Mouse (Mus musculus) spleen, adult 12 weeks (tissue): ENCODE measurements at regions not wholly inside any gene's neighbourhood (a gene's known extent, or its start where the extent isn't known, plus 50 kb on each side); places are given as distances from the start of the nearest gene placed in this dataset.
"Not testable (repeated sequence)": the region's sequence is repeated elsewhere in the genome, so short reads cannot be mapped to it uniquely, and the experiment has no call there.

Experiments used
- DNase-seq: peaks from one replicate; pipeline ENCODE4 v3.0.0; 2022; ENCODE audit warnings: low spot score

DNA sequence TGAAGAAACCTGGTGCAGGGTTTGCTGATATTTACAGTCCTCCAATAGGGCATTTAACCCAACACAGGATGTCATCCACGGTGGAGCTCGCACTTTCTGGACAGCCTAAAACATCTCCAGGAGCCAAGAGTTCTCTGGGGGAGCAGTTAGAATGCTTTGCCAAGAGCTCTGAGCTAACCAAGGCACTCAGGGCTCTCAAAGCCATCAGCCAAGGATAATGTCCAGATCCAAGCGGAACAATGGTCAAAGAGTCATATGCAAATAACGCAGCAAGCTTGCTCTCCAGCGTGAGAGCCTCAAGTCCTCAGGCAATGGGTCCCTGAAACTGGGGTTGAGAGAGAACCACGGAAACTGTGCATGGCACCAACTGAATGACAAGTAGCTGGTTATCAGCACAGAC lies 96.8 kb upstream of the Rpl34 start:
- no peak for DNase-seq

DNA sequence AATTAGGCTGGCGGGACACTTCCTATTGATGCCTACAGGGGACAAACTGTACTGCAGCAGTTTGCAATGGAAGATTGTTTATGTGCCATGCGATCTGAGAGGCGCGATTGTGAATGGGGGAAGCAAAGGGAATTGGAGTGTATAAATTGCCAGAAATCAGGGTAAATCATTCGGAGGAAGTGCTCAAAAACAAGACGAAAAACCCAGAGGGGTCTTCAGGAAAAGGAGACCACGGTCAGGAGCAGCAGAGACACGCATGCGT lies 89.6 kb upstream of the Rpl34 start:
- DNase-seq = no peak

DNA sequence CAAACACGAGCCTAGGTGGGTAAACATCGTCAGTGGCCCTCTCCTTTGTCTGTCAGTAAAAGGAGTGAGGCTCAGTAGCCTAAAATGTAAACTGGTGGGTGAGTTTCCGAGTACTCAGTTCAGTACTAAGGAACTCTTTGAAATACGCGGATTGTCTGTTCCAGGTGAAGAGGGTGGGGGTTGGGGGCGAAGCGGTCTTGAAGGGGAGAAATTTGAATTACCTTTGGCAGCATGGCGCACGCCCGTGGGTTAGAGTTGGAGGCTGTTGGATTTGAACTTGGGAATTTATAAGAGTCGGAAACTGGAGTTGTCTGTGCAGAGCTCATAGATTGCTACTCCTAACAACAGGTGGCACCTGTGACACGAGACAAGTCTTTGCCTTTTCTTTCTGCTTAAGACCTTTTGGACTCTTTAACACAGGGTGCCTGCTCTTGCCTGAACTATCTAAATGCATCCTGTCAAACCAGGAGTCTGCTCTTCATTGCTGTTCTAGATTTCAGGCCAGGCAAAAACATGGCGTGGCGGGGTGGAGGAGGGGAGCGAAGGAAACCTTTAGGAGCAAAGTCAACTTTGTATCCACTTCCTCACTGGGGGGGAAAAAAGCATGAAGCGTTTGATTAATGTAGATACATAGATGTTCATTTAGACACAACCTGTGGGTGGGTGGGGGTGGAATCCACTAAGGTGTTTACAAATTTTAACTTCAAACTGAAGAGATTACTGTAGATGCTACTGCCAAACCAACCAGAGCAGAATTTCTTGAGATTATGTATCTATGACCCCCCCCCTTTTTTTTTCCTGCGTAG lies 89.0 kb upstream of the Rpl34 start:
- DNase-seq = no peak

DNA sequence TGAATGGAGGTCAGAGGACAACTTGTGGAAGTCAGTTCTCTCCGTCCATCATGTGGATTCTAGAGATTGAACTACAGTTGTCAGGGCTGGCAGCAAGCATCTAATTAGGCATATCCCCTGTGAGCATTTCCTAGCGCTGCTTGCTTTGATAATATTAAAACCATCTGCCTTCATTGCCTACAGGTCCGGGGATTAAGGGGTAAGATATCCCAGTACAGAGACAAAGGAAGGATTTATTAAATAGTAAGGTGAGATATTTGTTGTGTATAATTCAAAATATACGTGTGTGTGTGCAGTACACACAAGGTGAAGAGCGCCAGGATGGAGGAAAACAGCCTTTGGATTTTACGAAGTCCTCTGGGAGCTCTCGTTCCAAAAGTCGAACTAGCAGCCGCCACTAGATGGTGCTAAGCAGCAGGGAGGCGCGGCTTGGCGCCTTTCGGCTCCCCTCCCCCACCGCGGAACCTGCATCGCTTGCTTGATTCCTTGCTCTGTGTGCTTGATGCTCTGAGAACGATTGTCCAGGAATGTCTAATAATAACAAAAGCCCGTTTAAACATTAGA lies 88.4 kb upstream of the Rpl34 start:
- peak; percentile 58 for DNase-seq

DNA sequence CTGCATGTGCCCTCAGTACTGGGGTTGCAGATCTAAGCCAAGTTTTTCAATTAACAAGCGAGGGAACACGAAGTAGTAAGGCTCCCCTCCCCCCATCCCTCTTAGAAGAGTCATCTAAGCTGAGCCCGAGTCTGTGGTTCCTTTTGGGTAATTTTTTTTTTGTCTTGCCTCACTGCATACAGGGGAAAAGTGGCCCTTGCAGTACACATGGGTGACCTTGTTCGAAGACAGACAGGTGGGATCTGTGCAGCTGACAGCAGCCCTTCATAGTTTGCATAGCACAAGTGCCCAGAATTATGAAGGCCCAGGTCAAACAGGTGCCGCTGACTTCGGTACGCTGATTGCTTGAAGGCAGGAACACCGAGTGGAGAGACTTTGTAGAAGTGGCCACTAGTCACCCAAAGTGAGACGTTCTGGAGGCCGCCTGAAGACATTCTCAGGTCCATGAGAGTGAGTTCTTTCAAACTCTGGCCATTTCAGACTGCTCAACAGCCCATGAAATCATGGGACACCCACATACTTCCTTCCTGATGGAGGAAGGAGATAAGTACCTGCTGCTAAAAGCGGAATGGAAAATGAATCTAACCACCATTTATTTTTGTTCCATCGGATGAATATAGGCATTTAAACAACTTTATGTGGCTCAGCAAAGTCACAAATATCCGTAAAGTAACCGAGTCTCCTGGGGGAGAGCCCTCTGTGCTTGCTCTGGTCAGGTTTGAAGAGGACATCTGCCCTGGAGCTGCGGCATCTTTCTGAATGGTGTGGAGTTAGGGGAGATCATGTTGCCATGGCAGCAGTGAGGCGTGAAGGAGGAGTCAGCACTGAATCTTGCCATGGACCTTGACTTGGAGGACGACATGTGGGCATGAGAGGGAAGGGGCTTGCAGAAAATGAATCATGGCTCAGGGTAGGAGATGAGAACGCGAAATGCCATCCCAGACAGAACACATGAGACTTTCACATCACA lies 79.8 kb upstream of the Rpl34 start:
- peak; percentile 25 for DNase-seq

DNA sequence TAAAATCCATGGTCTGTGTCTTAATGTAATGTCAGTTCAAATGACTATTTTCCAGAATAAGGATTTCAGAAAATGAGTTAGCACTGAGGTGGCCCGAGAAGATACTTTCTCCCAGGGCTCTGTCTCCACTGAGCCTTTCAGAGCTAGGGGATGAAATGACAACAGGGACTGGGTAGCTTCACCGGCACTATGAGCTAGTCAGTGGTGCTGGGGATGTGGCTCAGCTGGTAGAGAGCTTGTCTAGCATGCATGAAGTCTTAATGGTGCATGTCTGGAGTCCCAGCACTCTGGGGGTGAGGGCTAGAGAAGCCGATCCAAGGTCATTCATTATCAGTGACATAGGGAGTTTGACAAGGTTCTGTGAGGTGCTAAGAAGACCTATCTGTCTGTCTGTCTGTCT lies 75.1 kb upstream of the Rpl34 start:
- DNase-seq = no peak

DNA sequence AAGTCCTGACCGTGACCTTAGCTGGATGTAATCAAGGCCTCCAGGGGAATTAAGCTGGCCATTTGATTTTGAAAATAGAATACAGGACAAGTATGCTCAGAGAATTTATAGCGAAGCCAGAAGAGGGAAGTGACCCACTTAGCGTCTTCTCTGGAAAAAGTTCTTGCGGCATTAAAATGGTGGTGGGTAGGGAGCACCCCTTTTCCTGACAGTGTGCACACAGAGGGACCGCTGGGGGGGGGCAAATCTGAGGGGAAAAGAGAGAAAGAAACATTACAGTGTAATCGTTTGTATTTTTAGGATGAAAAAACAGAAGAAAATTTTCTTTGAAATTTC lies 74.1 kb upstream of the Rpl34 start:
- DNase-seq = no peak

DNA sequence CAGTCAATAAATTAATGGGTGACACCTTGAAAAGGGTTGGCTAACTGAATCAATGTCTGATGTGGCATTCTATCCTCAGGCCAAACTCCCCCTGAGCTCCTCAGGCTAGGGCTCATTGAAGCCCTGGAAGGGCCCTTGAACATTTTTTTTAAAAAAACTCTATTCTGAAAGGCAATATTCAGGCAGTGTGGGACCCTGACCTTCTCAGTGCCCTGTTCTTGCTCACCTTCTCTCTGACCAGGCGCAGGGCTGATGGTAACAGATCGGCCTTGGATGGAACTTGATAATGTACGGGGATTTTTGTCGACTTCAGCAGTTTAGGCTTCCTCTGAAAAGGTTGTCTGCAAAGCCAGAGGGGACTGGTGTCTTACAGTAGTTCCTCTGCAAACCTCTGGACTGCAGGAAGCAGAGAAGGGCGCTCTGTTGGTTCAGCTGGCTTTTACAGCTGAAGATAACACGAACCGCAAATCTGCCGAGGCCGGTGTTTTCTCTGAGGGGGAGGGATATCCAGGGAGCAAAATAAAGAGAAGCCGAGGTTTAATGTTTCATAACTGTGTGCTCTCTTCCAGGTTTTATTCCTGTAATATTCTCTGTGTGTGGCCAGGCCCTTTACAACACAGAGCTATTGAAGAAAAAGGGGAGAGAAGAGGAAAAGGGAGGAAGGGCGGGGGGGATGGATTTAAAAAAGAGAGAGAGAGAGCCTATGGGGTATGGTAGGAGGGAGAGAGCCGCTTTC lies 73.6 kb upstream of the Rpl34 start:
- no peak for DNase-seq

GRCm38 (mm10) chr3:130800016-130800415 lies 69.8 kb upstream of the Rpl34 start:
- DNase-seq = no peak

GRCm38 (mm10) chr3:130797956-130798355 lies 67.8 kb upstream of the Rpl34 start:
- not testable (repeated sequence) for DNase-seq

DNA sequence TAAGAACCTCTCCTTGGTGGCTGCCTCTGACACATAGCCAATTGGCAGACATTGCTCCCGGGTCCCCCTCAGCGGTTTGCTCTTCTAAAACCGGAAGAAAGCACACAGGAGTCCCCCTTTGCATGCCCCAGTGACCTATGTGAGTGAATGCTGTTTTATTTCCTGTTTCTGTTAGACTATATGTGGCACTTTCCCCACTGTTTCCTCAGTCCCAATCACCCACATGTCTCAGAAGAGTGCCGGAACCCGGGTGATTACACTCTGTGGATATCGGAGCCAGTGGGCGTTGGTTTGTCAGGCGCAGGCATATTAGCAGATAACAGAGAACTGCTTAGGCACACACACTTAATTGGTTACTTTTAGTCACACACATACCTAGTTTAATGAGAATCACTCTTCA lies 66.3 kb upstream of the Rpl34 start:
- DNase-seq = no peak

GRCm38 (mm10) chr3:130795396-130795795 lies 65.2 kb upstream of the Rpl34 start:
- no peak for DNase-seq

GRCm38 (mm10) chr3:130794142-130794925 lies 64.1 kb upstream of the Rpl34 start:
- no peak for DNase-seq

- DNase-seq = no peak
Measured at GRCm38 (mm10) chr3:130780706-130781240, 50.6 kb upstream of the Rpl34 start.
